Mouse (Mus musculus): Measurements from ENCODE around the gene Rhbdf1. TPM values are rescaled to one million over a fixed set of nuclear protein-coding genes. Genes with fewer than 3 reads are reported as not detected.

The Rhbdf1 gene
- total and polyA plus RNA-seq, 2 experiments, result 3.1 to 18.0 TPM

DNA sequence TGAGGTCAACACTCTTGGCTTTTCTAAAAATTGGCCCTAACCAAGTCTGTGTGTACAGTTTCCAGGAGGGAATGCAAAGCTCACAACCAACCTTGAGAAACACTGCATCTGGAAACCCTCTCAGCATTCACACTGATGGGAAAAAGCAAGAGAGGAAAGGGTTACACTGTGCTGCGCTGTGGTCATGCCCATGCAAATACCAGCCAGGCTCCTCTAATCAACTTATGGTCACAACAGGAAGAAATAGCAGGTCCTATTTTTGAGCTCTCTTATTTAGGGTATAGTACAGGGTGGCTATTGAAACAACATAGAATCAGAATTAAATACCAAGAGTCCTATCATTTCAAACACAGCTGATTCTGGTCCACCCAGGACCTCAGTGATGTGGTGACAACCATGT is 22.5 kb upstream of the Rhbdf1 start:
- 85% methylated on average over 1 of the region's 1 CpGs for WGBS
- peaks cover 35% of the 10 kb centered on the region for H3K36me3 ChIP-seq (ENCODE audit: control insufficient read depth, insufficient read depth, low read length)
- no peak for TF ChIP-seq POLR2A (IDR thresholded peaks at IDR 0.05; ENCODE audit: extremely low read depth, insufficient read depth, low read length)
- H3K27me3 ChIP-seq (ENCODE audit: control insufficient read depth, insufficient read depth, low read length), result no peaks in the 10 kb centered on the region
- DNase-seq (ENCODE audit: extremely low read depth, low read depth, low spot score), result no peak
- no peak overlapping the region for H3K27ac ChIP-seq (replicated peaks; ENCODE audit: insufficient read depth, low read depth, low read length)
- no peaks in the 10 kb centered on the region for H3K79me2 ChIP-seq (ENCODE audit: control insufficient read depth, insufficient read depth, low read length)
- no peaks in the 10 kb centered on the region for H3K4me1 ChIP-seq (ENCODE audit: control insufficient read depth, insufficient read depth, low read length)
- H3K9ac ChIP-seq (ENCODE audit: low read depth, low read length), result no peak overlapping the region
- no peak overlapping the region for H3K4me3 ChIP-seq (ENCODE audit: insufficient read depth, low read depth, low read length)

DNA sequence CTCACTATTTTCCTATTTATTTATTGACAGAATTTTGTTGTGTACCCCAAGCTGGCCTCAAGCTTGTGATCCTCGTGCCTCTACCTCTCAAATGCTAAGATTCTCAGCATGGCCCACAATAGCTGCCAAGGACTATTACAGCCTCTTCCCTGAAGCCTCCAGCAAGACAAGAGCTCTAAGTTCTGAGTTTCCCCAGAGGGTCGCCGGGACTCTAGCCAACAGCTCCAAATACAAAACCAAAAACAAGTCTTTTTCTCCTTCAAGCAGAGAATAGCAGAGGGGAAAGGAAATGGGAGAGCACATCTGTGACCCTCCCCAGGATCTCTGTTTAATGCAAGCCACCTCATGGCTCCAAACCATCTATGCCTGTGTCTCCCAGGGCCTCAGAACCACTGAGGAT is 22.0 kb upstream of the Rhbdf1 start:
- no peak for DNase-seq (ENCODE audit: extremely low read depth, low read depth, low spot score)
- no peak overlapping the region for H3K27ac ChIP-seq (replicated peaks; ENCODE audit: insufficient read depth, low read depth, low read length)
- H3K4me1 ChIP-seq (ENCODE audit: control insufficient read depth, insufficient read depth, low read length), result no peaks in the 10 kb centered on the region
- WGBS, result 80% methylated on average over 3 of the region's 3 CpGs
- TF ChIP-seq CTCF (IDR thresholded peaks at IDR 0.05; ENCODE audit: low read depth, low read length) (no peak), POLR2A (IDR thresholded peaks at IDR 0.05; ENCODE audit: extremely low read depth, insufficient read depth, low read length) (no peak)
- H3K79me2 ChIP-seq (ENCODE audit: control insufficient read depth, insufficient read depth, low read length), result no peaks in the 10 kb centered on the region
- no peak overlapping the region for H3K9ac ChIP-seq (ENCODE audit: low read depth, low read length)
- peaks cover 30% of the 10 kb centered on the region for H3K36me3 ChIP-seq (ENCODE audit: control insufficient read depth, insufficient read depth, low read length)
- H3K27me3 ChIP-seq (ENCODE audit: control insufficient read depth, insufficient read depth, low read length), result no peaks in the 10 kb centered on the region
- no peak overlapping the region for H3K4me3 ChIP-seq (ENCODE audit: insufficient read depth, low read depth, low read length)

DNA sequence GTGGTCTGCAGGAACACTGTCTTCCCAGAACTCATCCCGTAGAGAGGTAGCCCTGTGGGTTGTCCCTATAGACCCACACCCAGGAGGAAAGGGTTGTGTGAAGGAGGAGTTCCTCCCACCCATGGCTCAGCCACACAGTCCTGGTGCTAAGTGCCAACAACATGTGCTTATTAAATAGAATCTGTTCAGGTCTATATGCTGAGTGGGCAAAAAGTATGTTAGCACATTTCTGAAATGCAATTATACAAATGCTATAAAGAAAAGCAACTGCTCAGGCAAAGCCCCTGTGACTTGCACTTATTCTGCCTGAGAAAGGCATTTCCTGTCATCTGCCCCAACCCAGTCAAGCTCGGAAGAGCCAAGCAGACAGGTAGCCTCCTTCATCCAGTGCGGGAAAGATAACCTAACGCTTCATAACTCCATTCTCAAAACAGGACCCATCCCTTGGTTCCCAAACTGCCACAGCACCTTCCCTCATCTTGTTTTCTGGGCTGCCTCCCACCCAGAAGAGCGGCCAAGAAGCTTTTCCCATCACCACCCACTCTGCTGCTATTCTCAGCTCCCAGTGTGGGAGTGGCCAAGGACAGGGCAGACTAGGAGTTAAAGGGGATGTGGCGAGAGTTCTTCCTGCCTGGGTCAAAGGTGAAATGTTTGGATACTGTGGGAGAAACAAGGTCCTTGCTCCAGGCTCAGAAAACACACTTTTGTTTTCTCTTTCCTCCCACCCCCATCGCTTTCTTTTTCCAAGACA is 21.3 kb upstream of the Rhbdf1 start:
- Histone ChIP-seq H3K27ac (replicated peaks; ENCODE audit: insufficient read depth, low read depth, low read length) (no peak overlapping the region), H3K36me3 (ENCODE audit: control insufficient read depth, insufficient read depth, low read length) (peaks cover 27% of the 10 kb centered on the region), H3K27me3 (ENCODE audit: control insufficient read depth, insufficient read depth, low read length) (no peaks in the 10 kb centered on the region), H3K79me2 (ENCODE audit: control insufficient read depth, insufficient read depth, low read length) (no peaks in the 10 kb centered on the region), H3K9ac (ENCODE audit: low read depth, low read length) (no peak overlapping the region), H3K4me3 (ENCODE audit: insufficient read depth, low read depth, low read length) (no peak overlapping the region), H3K4me1 (ENCODE audit: control insufficient read depth, insufficient read depth, low read length) (no peaks in the 10 kb centered on the region)
- TF ChIP-seq POLR2A (IDR thresholded peaks at IDR 0.05; ENCODE audit: extremely low read depth, insufficient read depth, low read length) (no peak), CTCF (IDR thresholded peaks at IDR 0.05; ENCODE audit: low read depth, low read length) (no peak)
- WGBS, result 76% methylated on average over 7 of the region's 7 CpGs
- no peak for DNase-seq (ENCODE audit: extremely low read depth, low read depth, low spot score)

DNA sequence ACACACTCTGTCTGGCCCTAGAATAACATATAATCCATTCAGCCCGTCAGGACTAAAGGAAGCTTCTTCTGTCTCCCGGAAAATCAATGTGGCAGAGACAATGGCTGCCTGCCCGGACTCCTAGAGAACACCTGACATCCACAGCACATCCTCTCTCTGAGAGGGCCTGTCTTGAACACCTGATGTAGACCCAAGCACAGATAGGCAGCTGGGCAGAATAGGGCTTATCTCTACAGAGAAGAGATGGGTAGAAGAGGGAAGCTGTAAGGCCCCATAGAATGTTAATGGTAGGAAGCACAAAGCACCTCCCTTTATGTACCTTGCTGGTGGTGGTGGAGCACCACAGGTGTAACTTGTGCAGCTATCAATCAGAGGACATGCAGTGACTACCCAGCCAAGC is 20.1 kb upstream of the Rhbdf1 start:
- WGBS, result 64% methylated on average over 3 of the region's 3 CpGs
- no peak for DNase-seq (ENCODE audit: extremely low read depth, low read depth, low spot score)
- no peak overlapping the region for H3K27ac ChIP-seq (replicated peaks; ENCODE audit: insufficient read depth, low read depth, low read length)
- no peak overlapping the region for H3K4me3 ChIP-seq (ENCODE audit: insufficient read depth, low read depth, low read length)
- H3K36me3 ChIP-seq (ENCODE audit: control insufficient read depth, insufficient read depth, low read length), result peaks cover 20% of the 10 kb centered on the region
- H3K4me1 ChIP-seq (ENCODE audit: control insufficient read depth, insufficient read depth, low read length), result no peaks in the 10 kb centered on the region
- TF ChIP-seq CTCF (IDR thresholded peaks at IDR 0.05; ENCODE audit: low read depth, low read length) (no peak), POLR2A (IDR thresholded peaks at IDR 0.05; ENCODE audit: extremely low read depth, insufficient read depth, low read length) (no peak)
- H3K79me2 ChIP-seq (ENCODE audit: control insufficient read depth, insufficient read depth, low read length), result no peaks in the 10 kb centered on the region
- no peaks in the 10 kb centered on the region for H3K27me3 ChIP-seq (ENCODE audit: control insufficient read depth, insufficient read depth, low read length)
- H3K9ac ChIP-seq (ENCODE audit: low read depth, low read length), result no peak overlapping the region

DNA sequence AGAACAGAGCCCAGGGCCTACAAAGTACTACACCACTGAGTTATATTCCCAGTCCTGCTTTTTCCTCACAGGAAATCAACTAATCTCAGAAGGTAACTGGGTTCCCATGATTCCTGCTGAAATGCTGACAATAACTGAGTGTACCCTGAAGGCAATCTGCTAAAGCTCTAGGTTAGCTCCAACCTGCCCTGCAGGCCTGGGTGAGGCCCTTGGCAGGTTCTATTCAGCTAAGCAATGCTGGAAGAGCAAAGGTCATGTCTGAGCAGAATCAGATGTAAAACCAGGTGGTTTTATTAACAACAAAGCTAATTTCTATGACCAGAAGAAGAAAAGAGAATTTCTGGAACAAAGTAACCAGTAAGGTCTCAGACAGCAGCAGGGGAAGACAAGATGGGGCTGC is 19.3 kb upstream of the Rhbdf1 start:
- Histone ChIP-seq H3K4me1 (ENCODE audit: control insufficient read depth, insufficient read depth, low read length) (no peaks in the 10 kb centered on the region), H3K9ac (ENCODE audit: low read depth, low read length) (no peak overlapping the region), H3K4me3 (ENCODE audit: insufficient read depth, low read depth, low read length) (no peak overlapping the region), H3K36me3 (ENCODE audit: control insufficient read depth, insufficient read depth, low read length) (peaks cover 13% of the 10 kb centered on the region), H3K27me3 (ENCODE audit: control insufficient read depth, insufficient read depth, low read length) (no peaks in the 10 kb centered on the region), H3K27ac (replicated peaks; ENCODE audit: insufficient read depth, low read depth, low read length) (no peak overlapping the region), H3K79me2 (ENCODE audit: control insufficient read depth, insufficient read depth, low read length) (no peaks in the 10 kb centered on the region)
- TF ChIP-seq POLR2A (IDR thresholded peaks at IDR 0.05; ENCODE audit: extremely low read depth, insufficient read depth, low read length) (no peak), CTCF (IDR thresholded peaks at IDR 0.05; ENCODE audit: low read depth, low read length) (no peak)
- peak; percentile 31 for DNase-seq (ENCODE audit: extremely low read depth, low read depth, low spot score)

DNA sequence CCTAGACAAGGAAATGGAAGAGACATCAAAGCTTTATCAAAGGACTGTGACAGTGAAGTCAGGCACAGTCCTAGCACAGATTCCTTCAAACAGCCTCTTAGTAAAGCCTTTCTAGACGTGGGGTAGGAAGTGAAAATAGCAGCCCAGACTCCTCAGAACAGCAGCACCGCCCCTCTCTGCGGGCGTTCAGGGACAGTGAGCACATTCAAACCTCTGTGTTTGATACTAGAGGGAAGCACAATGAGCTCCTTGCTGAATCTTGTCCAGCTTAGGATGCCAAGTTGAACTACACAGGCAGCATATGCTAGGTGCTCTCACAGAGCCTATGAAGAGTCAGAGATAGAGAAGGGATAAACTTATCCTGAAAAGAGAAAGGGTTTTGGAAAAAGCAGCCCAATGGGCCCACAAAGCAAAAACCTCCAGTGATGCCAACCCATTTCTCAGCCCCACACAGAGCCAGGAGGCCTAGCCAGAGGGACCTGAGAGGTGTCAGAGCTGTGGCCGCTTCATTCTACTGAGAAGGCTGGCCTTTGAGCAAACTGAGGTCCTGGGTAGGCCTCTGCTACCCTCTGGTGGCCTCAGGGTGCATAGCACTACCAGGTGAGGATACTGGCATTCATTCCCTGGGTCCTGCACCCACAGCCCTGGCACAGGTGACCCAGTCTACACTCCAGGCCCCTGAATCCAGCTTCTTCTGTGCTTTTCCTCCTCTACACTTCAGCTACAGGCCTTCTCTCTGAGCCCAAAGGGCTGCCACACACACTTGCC is 16.2 kb upstream of the Rhbdf1 start:
- no peaks in the 10 kb centered on the region for H3K4me1 ChIP-seq (ENCODE audit: control insufficient read depth, insufficient read depth, low read length)
- DNase-seq (ENCODE audit: extremely low read depth, low read depth, low spot score), result peak; percentile 24
- no peaks in the 10 kb centered on the region for H3K79me2 ChIP-seq (ENCODE audit: control insufficient read depth, insufficient read depth, low read length)
- H3K27ac ChIP-seq (replicated peaks; ENCODE audit: insufficient read depth, low read depth, low read length), result no peak overlapping the region
- H3K36me3 ChIP-seq (ENCODE audit: control insufficient read depth, insufficient read depth, low read length), result peaks cover 6% of the 10 kb centered on the region
- H3K4me3 ChIP-seq (ENCODE audit: insufficient read depth, low read depth, low read length), result no peak overlapping the region
- H3K9ac ChIP-seq (ENCODE audit: low read depth, low read length), result no peak overlapping the region
- 63% methylated on average over 5 of the region's 5 CpGs for WGBS
- TF ChIP-seq CTCF (IDR thresholded peaks at IDR 0.05; ENCODE audit: low read depth, low read length) (peak; percentile 99), POLR2A (IDR thresholded peaks at IDR 0.05; ENCODE audit: extremely low read depth, insufficient read depth, low read length) (no peak)
- H3K27me3 ChIP-seq (ENCODE audit: control insufficient read depth, insufficient read depth, low read length), result no peaks in the 10 kb centered on the region

Measured in liver, adult 2 months (tissue).